45 mouse cellular contexts compared by ENCODE assay signal in genomic region chr5:137138977-137139376, GRCm38 (mm10). TPM values are rescaled to one million over a fixed set of nuclear protein-coding genes. Genes with fewer than 3 reads are reported as not detected.
"Had no signal": no experiment of that assay in that cellular context is flagged by ENCODE, and none has a peak within 500 bp of the region (broad histone marks: within the 10 kb centered on the region; RNA-seq: fewer than 3 reads in every experiment).

No protein-coding gene starts in this region.

- H3K9ac ChIP-seq: limb, embryonic 12.5 days; limb, embryonic 13.5 days; limb, embryonic 15.5 days; liver, embryonic 12.5 days; liver, embryonic 13.5 days; liver, embryonic 14.5 days; liver, embryonic 15.5 days; liver, postnatal 0 days; lung, embryonic 14.5 days; lung, embryonic 15.5 days; midbrain, embryonic 12.5 days; midbrain, embryonic 13.5 days; midbrain, embryonic 15.5 days had no signal

- ATAC-seq: liver, embryonic 12.5 days; liver, postnatal 0 days; lung, postnatal 0 days; midbrain, embryonic 13.5 days; midbrain, embryonic 15.5 days; midbrain, embryonic 16.5 days had no signal

- H3K4me3 ChIP-seq: limb, embryonic 10.5 days; limb, embryonic 12.5 days; limb, embryonic 13.5 days; limb, embryonic 15.5 days; liver, embryonic 12.5 days; liver, embryonic 13.5 days; liver, embryonic 15.5 days; lung, embryonic 15.5 days; megakaryocyte, embryonic 14.5 days; midbrain, embryonic 10.5 days; midbrain, embryonic 12.5 days; midbrain, embryonic 13.5 days; midbrain, embryonic 15.5 days; myocyte had no signal

- DNase-seq: left cerebral cortex, postnatal 4 days; liver; liver, embryonic 13.5 days; liver, postnatal 0 days; lung, adult 18-20 months; lung, adult 2 months; lung, embryonic 14.5 days; lung, postnatal 10 days; lung, postnatal 14 days; lung, postnatal 36 days; lung, postnatal 4 days; midbrain, embryonic 14.5 days had no signal

- H3K4me1 ChIP-seq: limb, embryonic 12.5 days; limb, embryonic 13.5 days; limb, embryonic 15.5 days; liver, embryonic 12.5 days; liver, embryonic 13.5 days; lung, embryonic 15.5 days; midbrain, embryonic 12.5 days; midbrain, embryonic 13.5 days; midbrain, embryonic 15.5 days had no signal

- H3K27me3 ChIP-seq: limb, embryonic 13.5 days; limb, embryonic 15.5 days; liver, embryonic 13.5 days; liver, embryonic 15.5 days; lung, embryonic 15.5 days; midbrain, embryonic 13.5 days; midbrain, embryonic 15.5 days had no signal

- H3K9me3 ChIP-seq: limb, embryonic 10.5 days; limb, embryonic 13.5 days; limb, embryonic 15.5 days; liver, embryonic 12.5 days; liver, embryonic 13.5 days; liver, embryonic 15.5 days; lung, embryonic 15.5 days; midbrain, embryonic 15.5 days had no signal

- H3K4me2 ChIP-seq: limb, embryonic 12.5 days; limb, embryonic 13.5 days; limb, embryonic 15.5 days; liver, embryonic 11.5 days; liver, embryonic 12.5 days; liver, embryonic 13.5 days; liver, embryonic 15.5 days; lung, embryonic 14.5 days; lung, embryonic 15.5 days; midbrain, embryonic 11.5 days; midbrain, embryonic 12.5 days; midbrain, embryonic 13.5 days; midbrain, embryonic 15.5 days had no signal

- H3K36me3 ChIP-seq: limb, embryonic 10.5 days; limb, embryonic 12.5 days; limb, embryonic 13.5 days; limb, embryonic 15.5 days; liver, embryonic 12.5 days; liver, embryonic 13.5 days; liver, embryonic 15.5 days; lung, embryonic 15.5 days; midbrain, embryonic 10.5 days; midbrain, embryonic 12.5 days; midbrain, embryonic 13.5 days; midbrain, embryonic 15.5 days had no signal

- H3K27ac ChIP-seq: limb, embryonic 10.5 days; limb, embryonic 12.5 days; limb, embryonic 13.5 days; limb, embryonic 15.5 days; liver, embryonic 12.5 days; liver, embryonic 13.5 days; liver, embryonic 14.5 days; liver, embryonic 15.5 days; lung, embryonic 15.5 days; macrophage; midbrain, embryonic 10.5 days; midbrain, embryonic 12.5 days; midbrain, embryonic 13.5 days; midbrain, embryonic 15.5 days had no signal

RNA-seq across cellular contexts. Expression of gene Muc3, which starts 10.1 kb away (rescaled TPM):
- total RNA-seq: left cerebral cortex, adult 8-10 months; left cerebral cortex, postnatal 10 days; left cerebral cortex, postnatal 14 days; left cerebral cortex, postnatal 25 days; left cerebral cortex, postnatal 36 days; left cerebral cortex, postnatal 4 days; megakaryocyte progenitor cell, adult 5-6 weeks; megakaryocyte, adult 5-6 weeks; megakaryocyte-erythroid progenitor cell, adult 5-6 weeks; midbrain, postnatal 0 days; monocyte, adult 5-6 weeks had no signal
- polyA plus RNA-seq: limb, embryonic 10.5 days; limb, embryonic 11.5 days; limb, embryonic 12.5 days; limb, embryonic 13.5 days; limb, embryonic 14.5 days; limb, embryonic 15.5 days; liver, embryonic 11.5 days; liver, embryonic 12.5 days; liver, embryonic 13.5 days; liver, embryonic 14.5 days; liver, embryonic 15.5 days; liver, embryonic 16.5 days; liver, postnatal 0 days; lung, adult 2 months; lung, embryonic 14.5 days; lung, embryonic 15.5 days; lung, embryonic 16.5 days; lung, postnatal 0 days; macrophage; midbrain, embryonic 10.5 days; midbrain, embryonic 11.5 days; midbrain, embryonic 12.5 days; midbrain, embryonic 13.5 days; midbrain, embryonic 14.5 days; midbrain, embryonic 15.5 days; midbrain, embryonic 16.5 days; midbrain, postnatal 0 days; myocyte had no signal
